Mouse (Mus musculus): ENCODE data around the gene Krtcap3. TPM values are rescaled to one million over a fixed set of nuclear protein-coding genes. Genes with fewer than 3 reads are reported as not detected.

The Krtcap3 gene
- polyA plus RNA-seq, 1 experiment from 2014 or later: 50.4 TPM

DNA sequence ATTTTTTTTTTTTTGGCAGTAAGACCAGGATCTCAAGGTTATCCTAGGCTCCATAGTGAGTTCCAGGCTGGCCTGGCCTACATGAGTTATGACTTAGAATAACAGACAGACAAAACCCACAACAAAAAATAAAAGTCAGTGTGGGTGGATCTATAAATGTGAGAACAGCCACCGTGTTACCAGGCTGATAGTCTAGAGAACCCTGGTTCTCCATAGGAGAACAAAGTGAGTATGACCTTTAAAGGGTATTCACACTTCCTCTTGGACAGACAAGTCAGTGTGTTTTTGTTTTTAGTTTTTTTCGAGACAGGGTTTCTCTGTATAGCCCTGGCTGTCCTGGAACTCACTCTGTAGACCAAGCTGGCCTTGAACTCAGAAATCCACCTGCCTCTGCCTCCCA lies 4.5 kb downstream of the Krtcap3 start:
- Histone ChIP-seq H3K36me3 (ENCODE audit: insufficient read depth, low read length) (peaks cover 9% of the 10 kb centered on the region; the same call in 1 of the 2 replicates), H3K4me1 (ENCODE audit: insufficient read depth, low read depth, low read length) (peaks cover 3% of the 10 kb centered on the region; the same call in 1 of the 2 replicates), H3K4me2 (replicated peaks; ENCODE audit: low read depth, low read length) (no peak overlapping the region), H3K4me3 (ENCODE audit: low read depth, low read length) (no peak overlapping the region), H3K9ac (replicated peaks; ENCODE audit: low read depth) (no peak overlapping the region), H3K27ac (ENCODE audit: low read length) (no peak overlapping the region), H3K27me3 (replicated peaks; ENCODE audit: insufficient read depth, low read length) (no peaks in the 10 kb centered on the region), H3K9me3 (ENCODE audit: low read length) (no peaks in the 10 kb centered on the region)
- DNase-seq (ENCODE audit: low spot score) (no peak), ATAC-seq (no peak)
- TF ChIP-seq EP300 (IDR thresholded peaks at IDR 0.05) (no peak), CTCF (IDR thresholded peaks at IDR 0.05) (no peak)
- 92% methylated on average over 2 of the region's 2 CpGs for WGBS

DNA sequence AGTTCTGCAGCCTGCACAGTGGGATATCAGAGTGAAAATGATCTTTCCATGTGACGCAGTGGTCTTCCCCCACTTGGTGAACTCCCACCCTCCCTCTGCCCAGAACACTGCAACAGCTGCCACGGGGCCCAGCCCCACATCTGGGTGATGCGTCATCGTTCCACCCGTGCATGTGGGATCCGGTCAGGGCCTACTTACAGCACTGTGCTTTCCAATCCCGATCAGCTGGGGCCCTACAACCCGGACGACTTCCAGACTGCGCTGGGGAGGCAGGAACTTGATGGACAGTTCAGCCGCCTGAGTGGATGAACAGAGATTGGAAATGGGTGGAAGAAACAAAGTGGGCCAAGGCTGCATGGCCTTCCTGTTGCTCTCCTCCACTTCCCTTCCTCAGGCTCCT lies 6.1 kb downstream of the Krtcap3 start:
- Histone ChIP-seq H3K27ac (ENCODE audit: low read length) (no peak overlapping the region), H3K4me1 (ENCODE audit: insufficient read depth, low read depth, low read length) (no peaks in the 10 kb centered on the region; the same call in 1 of the 2 replicates), H3K36me3 (ENCODE audit: insufficient read depth, low read length) (0 out of 2 replicates have a peak, but pooled peaks cover 12% of the 10 kb centered on the region), H3K9ac (replicated peaks; ENCODE audit: low read depth) (no peak overlapping the region), H3K27me3 (replicated peaks; ENCODE audit: insufficient read depth, low read length) (no peaks in the 10 kb centered on the region), H3K4me3 (ENCODE audit: low read depth, low read length) (no peak overlapping the region), H3K9me3 (ENCODE audit: low read length) (no peaks in the 10 kb centered on the region), H3K4me2 (replicated peaks; ENCODE audit: low read depth, low read length) (no peak overlapping the region)
- WGBS: 81% methylated on average over 11 of the region's 11 CpGs
- ATAC-seq (no peak), DNase-seq (ENCODE audit: low spot score) (no peak)
- TF ChIP-seq CTCF (IDR thresholded peaks at IDR 0.05): no peak
- no peak for TF ChIP-seq EP300 (IDR thresholded peaks at IDR 0.05)

DNA sequence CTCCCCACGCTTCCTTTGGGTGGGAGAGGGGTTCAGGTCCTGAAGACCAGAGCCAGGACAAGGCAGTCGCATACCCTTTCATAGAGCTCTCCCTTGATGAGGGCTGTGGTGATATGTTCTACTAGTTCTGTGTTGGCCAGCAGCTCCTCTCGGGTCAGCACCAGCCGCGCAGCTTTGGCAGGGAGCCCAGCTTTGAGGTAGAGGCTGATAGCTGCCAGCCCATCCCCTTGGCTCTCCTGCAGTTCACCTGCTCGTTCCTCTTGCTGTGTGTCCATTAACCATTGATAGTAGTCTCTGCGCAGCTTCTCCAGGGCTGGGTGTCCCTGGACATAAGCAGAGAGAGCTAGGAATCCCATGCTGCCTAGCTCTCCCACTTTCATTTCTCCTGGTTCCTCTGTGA lies 14.6 kb downstream of the Krtcap3 start:
- no peak for ATAC-seq
- WGBS: 82% methylated on average over 7 of the region's 7 CpGs
- TF ChIP-seq CTCF (IDR thresholded peaks at IDR 0.05): no peak
- Histone ChIP-seq H3K36me3 (ENCODE audit: insufficient read depth, low read length) (peaks cover 33% of the 10 kb centered on the region), H3K4me2 (replicated peaks; ENCODE audit: low read depth, low read length) (no peak overlapping the region), H3K4me3 (ENCODE audit: low read depth, low read length) (no peak overlapping the region), H3K27me3 (replicated peaks; ENCODE audit: insufficient read depth, low read length) (no peaks in the 10 kb centered on the region), H3K9ac (replicated peaks; ENCODE audit: low read depth) (no peak overlapping the region), H3K4me1 (ENCODE audit: insufficient read depth, low read depth, low read length) (no peaks in the 10 kb centered on the region), H3K9me3 (ENCODE audit: low read length) (no peaks in the 10 kb centered on the region), H3K27ac (ENCODE audit: low read length) (no peak overlapping the region)
- no peak for DNase-seq (ENCODE audit: low spot score)

DNA sequence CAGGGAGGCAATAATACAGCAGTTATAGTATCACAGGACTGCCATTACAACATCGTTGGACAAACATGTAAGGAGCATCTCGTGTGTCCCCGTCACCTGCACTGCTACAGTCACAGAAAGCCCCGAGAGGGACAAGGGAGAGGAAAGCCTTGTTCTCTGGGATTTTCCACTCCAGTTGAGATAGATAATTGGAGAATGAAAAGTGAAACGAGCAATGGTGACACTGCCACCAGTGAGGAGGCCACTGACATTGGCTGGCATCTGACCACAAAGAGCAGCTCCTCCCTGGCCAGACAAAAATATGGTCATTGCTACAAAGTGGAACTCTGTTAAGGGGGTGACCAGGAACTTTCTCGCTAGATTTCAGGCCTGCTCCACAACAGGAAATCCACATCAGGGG lies 16.2 kb downstream of the Krtcap3 start:
- no peak for ATAC-seq
- no peaks in the 10 kb centered on the region for H3K9me3 ChIP-seq (ENCODE audit: low read length)
- no peaks in the 10 kb centered on the region for H3K4me1 ChIP-seq (ENCODE audit: insufficient read depth, low read depth, low read length)
- 80% methylated on average over 6 of the region's 6 CpGs for WGBS
- DNase-seq (ENCODE audit: low spot score): no peak
- peaks cover 30% of the 10 kb centered on the region for H3K36me3 ChIP-seq (ENCODE audit: insufficient read depth, low read length)
- H3K27ac ChIP-seq (ENCODE audit: low read length): no peak overlapping the region
- TF ChIP-seq EP300 (IDR thresholded peaks at IDR 0.05) (no peak), CTCF (IDR thresholded peaks at IDR 0.05) (no peak)
- no peak overlapping the region for H3K9ac ChIP-seq (replicated peaks; ENCODE audit: low read depth)
- no peaks in the 10 kb centered on the region for H3K27me3 ChIP-seq (replicated peaks; ENCODE audit: insufficient read depth, low read length)
- H3K4me3 ChIP-seq (ENCODE audit: low read depth, low read length): no peak overlapping the region
- no peak overlapping the region for H3K4me2 ChIP-seq (replicated peaks; ENCODE audit: low read depth, low read length)

DNA sequence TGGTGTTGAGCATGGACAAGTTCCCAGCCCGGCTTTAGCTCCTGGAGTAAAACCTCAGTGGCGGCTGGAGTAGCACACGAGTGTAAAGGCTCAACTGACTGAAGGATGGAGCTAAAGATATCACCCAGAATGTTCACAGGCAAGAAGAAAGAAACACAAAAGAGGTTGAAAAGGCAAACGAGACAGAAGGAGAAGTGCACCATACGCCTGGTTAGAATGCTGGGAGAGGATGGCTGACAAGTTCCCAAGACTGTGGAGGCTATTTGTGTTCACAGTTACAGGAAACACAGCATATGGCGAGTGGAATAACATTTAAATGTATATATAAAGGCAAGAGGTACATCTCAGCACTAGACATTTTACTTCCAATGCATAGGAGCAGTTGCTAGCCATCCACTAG lies 21.5 kb downstream of the Krtcap3 start:
- 87% methylated on average over 6 of the region's 6 CpGs for WGBS
- ATAC-seq (no peak), DNase-seq (ENCODE audit: low spot score) (no peak)
- no peak overlapping the region for H3K27ac ChIP-seq (ENCODE audit: low read length)
- TF ChIP-seq CTCF (IDR thresholded peaks at IDR 0.05) (no peak), EP300 (IDR thresholded peaks at IDR 0.05) (no peak)
- H3K4me3 ChIP-seq (ENCODE audit: low read depth, low read length): no peak overlapping the region
- H3K9ac ChIP-seq (replicated peaks; ENCODE audit: low read depth): no peak overlapping the region
- H3K9me3 ChIP-seq (ENCODE audit: low read length): no peaks in the 10 kb centered on the region
- peaks cover 24% of the 10 kb centered on the region for H3K36me3 ChIP-seq (ENCODE audit: insufficient read depth, low read length)
- no peaks in the 10 kb centered on the region for H3K27me3 ChIP-seq (replicated peaks; ENCODE audit: insufficient read depth, low read length)
- no peaks in the 10 kb centered on the region for H3K4me1 ChIP-seq (ENCODE audit: insufficient read depth, low read depth, low read length)
- H3K4me2 ChIP-seq (replicated peaks; ENCODE audit: low read depth, low read length): no peak overlapping the region

DNA sequence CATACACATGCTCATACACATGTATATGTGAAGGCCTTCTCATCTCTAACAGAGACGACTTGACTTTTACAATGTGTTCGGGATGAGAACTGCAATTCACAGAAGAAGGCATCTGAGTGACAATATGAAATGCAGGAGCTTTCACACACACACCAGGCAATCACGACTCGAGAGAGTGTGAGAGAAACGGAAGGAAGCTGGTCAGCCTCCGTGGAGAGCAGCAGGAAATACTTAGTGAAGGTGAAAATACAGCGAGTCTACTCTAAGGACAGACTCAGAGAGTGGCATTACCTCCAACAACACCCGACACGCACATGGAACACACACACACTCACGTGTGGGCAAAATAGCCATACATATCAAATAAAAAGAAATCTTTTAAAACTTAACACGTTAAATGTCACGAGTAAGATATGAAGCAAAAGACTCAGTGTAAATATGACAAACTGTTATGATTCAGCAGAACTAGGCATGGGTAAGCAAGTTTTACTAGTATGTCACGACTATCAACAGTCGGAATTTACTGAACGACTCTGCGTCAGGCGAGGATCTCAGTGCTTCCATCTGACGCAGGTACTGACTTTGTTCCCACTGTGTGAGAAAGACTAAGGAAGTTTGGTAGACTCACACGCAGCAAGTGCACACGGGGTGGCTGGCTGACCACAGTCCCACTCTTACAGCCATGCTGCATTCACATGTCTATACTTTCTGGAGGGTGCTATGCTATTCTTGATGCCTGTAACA lies 27.9 kb downstream of the Krtcap3 start:
- DNase-seq (ENCODE audit: low spot score) (no peak), ATAC-seq (no peak)
- Histone ChIP-seq H3K9me3 (ENCODE audit: low read length) (no peaks in the 10 kb centered on the region), H3K4me2 (replicated peaks; ENCODE audit: low read depth, low read length) (no peak overlapping the region), H3K4me1 (ENCODE audit: insufficient read depth, low read depth, low read length) (no peaks in the 10 kb centered on the region), H3K27me3 (replicated peaks; ENCODE audit: insufficient read depth, low read length) (no peaks in the 10 kb centered on the region), H3K27ac (ENCODE audit: low read length) (no peak overlapping the region), H3K9ac (replicated peaks; ENCODE audit: low read depth) (no peak overlapping the region), H3K36me3 (ENCODE audit: insufficient read depth, low read length) (peaks cover 32% of the 10 kb centered on the region), H3K4me3 (ENCODE audit: low read depth, low read length) (no peak overlapping the region)
- 80% methylated on average over 20 of the region's 20 CpGs for WGBS
- TF ChIP-seq EP300 (IDR thresholded peaks at IDR 0.05) (no peak), CTCF (IDR thresholded peaks at IDR 0.05) (no peak)

Measured in lung, postnatal 0 days (tissue).